Mouse (Mus musculus) MEL (cell line): ENCODE measurements around the gene Klrd1. TPM values are rescaled to one million over a fixed set of nuclear protein-coding genes. Genes with fewer than 3 reads are reported as not detected.

Source experiments
- DNase-seq: peaks from one replicate; pipeline ENCODE4 v3.0.0; 2011; ENCODE audit warnings: low read depth, low spot score
- H3K27ac ChIP-seq: 2 replicates; pipeline ENCODE4 v1.5.1; 2012; ENCODE audit warnings: low read depth, mild to moderate bottlenecking, control low read depth, low read length, moderate library complexity; ENCODE audit not compliant: control insufficient read depth
- H3K27me3 ChIP-seq, 2 experiments: fragments of 150-350 bp in 1 of 2; sonication (generic) in 1 of 2; 2 replicates each; pipeline ENCODE4 v1.6.1; 2012; ENCODE audit warnings: low read length in 2 of 2, mild to moderate bottlenecking in 2 of 2, improper control_type of control experiment in 1 of 2, moderate library complexity in 1 of 2; ENCODE audit not compliant: insufficient read depth in 2 of 2, control insufficient read depth in 1 of 2
- H3K36me3 ChIP-seq, 2 experiments: 2 replicates each; pipeline ENCODE4 v1.6.1; 2012 to 2014; ENCODE audit warnings: low read length in 2 of 2, improper control_type of control experiment in 1 of 2, inconsistent platforms in 1 of 2, mild to moderate bottlenecking in 1 of 2; ENCODE audit not compliant: insufficient read depth in 2 of 2, control insufficient read depth in 1 of 2
- H3K4me1 ChIP-seq, 2 experiments: fragments of 150-350 bp in 1 of 2; sonication (generic) in 1 of 2; 2 replicates each; pipeline ENCODE4 v1.6.1; 2012; ENCODE audit warnings: low read length in 2 of 2, improper control_type of control experiment in 1 of 2, mild to moderate bottlenecking in 1 of 2; ENCODE audit not compliant: insufficient read depth in 2 of 2, control insufficient read depth in 1 of 2
- H3K4me3 ChIP-seq, 2 experiments: fragments of 150-350 bp in 1 of 2; sonication (generic) in 1 of 2; 2 replicates each; pipeline ENCODE4 v1.5.1; 2012; ENCODE audit warnings: low read depth in 2 of 2, low read length in 2 of 2, mild to moderate bottlenecking in 2 of 2, moderate library complexity in 2 of 2, control low read depth in 1 of 2, improper control_type of control experiment in 1 of 2; ENCODE audit not compliant: control insufficient read depth in 1 of 2, insufficient read depth in 1 of 2
- H3K79me2 ChIP-seq: 2 replicates; pipeline ENCODE4 v1.6.1; 2012; ENCODE audit warnings: mild to moderate bottlenecking, low read length, moderate library complexity; ENCODE audit not compliant: control insufficient read depth, poor library complexity, insufficient read depth
- H3K9ac ChIP-seq: 2 replicates; pipeline ENCODE4 v1.6.1; 2012; ENCODE audit warnings: low read depth, mild to moderate bottlenecking, control low read depth, low read length, moderate library complexity; ENCODE audit not compliant: control insufficient read depth, poor library complexity, severe bottlenecking
- H3K9me3 ChIP-seq: fragments of 150-350 bp; sonication (generic); replicated peaks from 2 replicates; pipeline ENCODE4 v1.6.1; 2012; ENCODE audit warnings: mild to moderate bottlenecking, low read length, improper control_type of control experiment, moderate library complexity; ENCODE audit not compliant: insufficient read depth
- CHD2 ChIP-seq: IDR thresholded peaks from 2 replicates; pipeline ENCODE4 v1.6.1; 2011; ENCODE audit warnings: low read length, improper control_type of control experiment
- E2F4 ChIP-seq: IDR thresholded peaks from 2 replicates; pipeline ENCODE4 v1.6.1; 2011; ENCODE audit warnings: low read depth, low read length, improper control_type of control experiment, borderline replicate concordance
- ELF1 ChIP-seq: IDR thresholded peaks from 2 replicates; pipeline ENCODE4 v1.6.1; 2014; ENCODE audit warnings: low read depth, mild to moderate bottlenecking, inconsistent platforms, low read length, improper control_type of control experiment, moderate library complexity
- ETS1 ChIP-seq: IDR thresholded peaks from 2 replicates; pipeline ENCODE4 v1.6.1; 2012; ENCODE audit warnings: low read depth, mild to moderate bottlenecking, inconsistent platforms, low read length, improper control_type of control experiment, moderate library complexity
- GABPA ChIP-seq: IDR thresholded peaks from 2 replicates; pipeline ENCODE4 v1.6.1; 2012; ENCODE audit warnings: low read depth, mild to moderate bottlenecking, inconsistent platforms, low read length, improper control_type of control experiment, moderate library complexity
- GATA1 ChIP-seq: IDR thresholded peaks from 2 replicates; pipeline ENCODE4 v1.6.1; 2011; ENCODE audit warnings: low read depth, low read length, improper control_type of control experiment
- KAT2A ChIP-seq: conservative IDR thresholded peaks from 2 replicates; pipeline ENCODE4 v1.6.1; 2012; ENCODE audit warnings: low read depth, low read length, improper control_type of control experiment, inconsistent platforms
- MAX ChIP-seq: IDR thresholded peaks from 2 replicates; pipeline ENCODE4 v1.6.1; 2011; ENCODE audit warnings: low read length, improper control_type of control experiment
- MAZ ChIP-seq: IDR thresholded peaks from 2 replicates; pipeline ENCODE4 v1.6.1; 2012; ENCODE audit warnings: low read depth, mild to moderate bottlenecking, inconsistent platforms, low read length, improper control_type of control experiment
- MEF2A ChIP-seq: IDR thresholded peaks from 2 replicates; pipeline ENCODE4 v1.6.1; 2014; ENCODE audit warnings: low read depth, mild to moderate bottlenecking, inconsistent platforms, low read length, improper control_type of control experiment; ENCODE audit not compliant: poor library complexity, insufficient replicate concordance, severe bottlenecking; ENCODE audit errors: extremely low read depth
- MXI1 ChIP-seq: IDR thresholded peaks from 2 replicates; pipeline ENCODE4 v1.6.1; 2011; ENCODE audit warnings: mild to moderate bottlenecking, low read depth, low read length, improper control_type of control experiment
- MYB ChIP-seq: IDR thresholded peaks from 2 replicates; pipeline ENCODE4 v1.6.1; 2011; ENCODE audit warnings: mild to moderate bottlenecking, low read depth, low read length, improper control_type of control experiment
- MYC ChIP-seq: IDR thresholded peaks from 2 replicates; pipeline ENCODE4 v1.6.1; 2011; ENCODE audit warnings: low read depth, mild to moderate bottlenecking, low read length, improper control_type of control experiment, moderate library complexity
- NELFE ChIP-seq: IDR thresholded peaks from 2 replicates; pipeline ENCODE4 v1.6.1; 2011; ENCODE audit warnings: low read depth, low read length, improper control_type of control experiment
- NRF1 ChIP-seq: IDR thresholded peaks from 2 replicates; pipeline ENCODE4 v1.6.1; 2014; ENCODE audit warnings: low read depth, mild to moderate bottlenecking, inconsistent platforms, low read length, improper control_type of control experiment, moderate library complexity; ENCODE audit not compliant: poor library complexity, insufficient read depth, severe bottlenecking
- POLR2A ChIP-seq, 2 experiments: IDR thresholded peaks; 2 replicates each; pipeline ENCODE4 v1.6.1; 2011 to 2012; ENCODE audit warnings: low read length in 2 of 2, mild to moderate bottlenecking in 2 of 2, control low read depth in 1 of 2, improper control_type of control experiment in 1 of 2, low read depth in 1 of 2, moderate library complexity in 1 of 2; ENCODE audit not compliant: control insufficient read depth in 1 of 2, insufficient read depth in 1 of 2, poor library complexity in 1 of 2
- POLR2AphosphoS2 ChIP-seq: IDR thresholded peaks from 2 replicates; pipeline ENCODE4 v1.6.1; 2011; ENCODE audit warnings: low read length, improper control_type of control experiment
- RAD21 ChIP-seq: IDR thresholded peaks from 2 replicates; pipeline ENCODE4 v1.6.1; 2011; ENCODE audit warnings: mild to moderate bottlenecking, low read depth, low read length, improper control_type of control experiment
- RCOR1 ChIP-seq: IDR thresholded peaks from 2 replicates; pipeline ENCODE4 v1.6.1; 2012; ENCODE audit warnings: low read depth, mild to moderate bottlenecking, inconsistent platforms, low read length, improper control_type of control experiment
- SMC3 ChIP-seq: IDR thresholded peaks from 2 replicates; pipeline ENCODE4 v1.6.1; 2011; ENCODE audit warnings: low read depth, low read length, improper control_type of control experiment
- TAL1 ChIP-seq: IDR thresholded peaks from 2 replicates; pipeline ENCODE4 v1.6.1; 2012; ENCODE audit warnings: mild to moderate bottlenecking, inconsistent platforms, low read length, moderate library complexity, mixed read lengths
- TBP ChIP-seq: IDR thresholded peaks from 2 replicates; pipeline ENCODE4 v1.8.0; 2011; ENCODE audit warnings: low read depth, low read length, improper control_type of control experiment
- UBTF ChIP-seq: IDR thresholded peaks from 2 replicates; pipeline ENCODE4 v1.6.1; 2012; ENCODE audit warnings: low read depth, mild to moderate bottlenecking, inconsistent platforms, low read length, improper control_type of control experiment, moderate library complexity, borderline replicate concordance; ENCODE audit not compliant: insufficient read depth
- USF1 ChIP-seq: IDR thresholded peaks from 2 replicates; pipeline ENCODE4 v1.6.1; 2014; ENCODE audit warnings: low read depth, mild to moderate bottlenecking, inconsistent platforms, low read length, improper control_type of control experiment, moderate library complexity
- ZC3H11A ChIP-seq: IDR thresholded peaks from 2 replicates; pipeline ENCODE4 v1.6.1; 2012; ENCODE audit warnings: low read depth, mild to moderate bottlenecking, inconsistent platforms, low read length, improper control_type of control experiment
- ZMIZ1 ChIP-seq: IDR thresholded peaks from 2 replicates; pipeline ENCODE4 v1.6.1; 2012; ENCODE audit warnings: low read depth, mild to moderate bottlenecking, inconsistent platforms, low read length, improper control_type of control experiment, moderate library complexity
- ZNF384 ChIP-seq: IDR thresholded peaks from 2 replicates; pipeline ENCODE4 v1.6.1; 2012; ENCODE audit warnings: low read depth, mild to moderate bottlenecking, inconsistent platforms, low read length, improper control_type of control experiment
- polyA plus RNA-seq, 2 experiments: library from polyadenylated mRNA; stranded (reverse) in 1 of 2; unstranded in 1 of 2; fragments of >175 nt in 1 of 2; fragments of >200 nt in 1 of 2; gene quantifications; 2 replicates each; pipeline versions ENCODE4 v1.2.1 to v1.2.4; 2012; ENCODE audit warnings: low replicate concordance in 2 of 2, low read depth in 1 of 2; ENCODE audit not compliant: insufficient read length in 2 of 2, insufficient read depth in 1 of 2, missing spikeins in 1 of 2
- total RNA-seq: library from RNA; depleted of rRNA; stranded (reverse); fragments of 300-350 nt; gene quantifications from 2 replicates; pipeline ENCODE4 v1.2.3, GENCODE M21; 2012; rRNA removed

Gene Klrd1
- total RNA-seq (not detected in 2 replicates), polyA plus RNA-seq (not detected)

GRCm38 (mm10) chr6:129591508-129591907 is at the start of gene Klrd1:
Klrd1 (plus strand) TSS chr6:129591782.
- no peak within 1 kb of the TSS for H3K27ac ChIP-seq
- TF ChIP-seq CHD2 (no peak), UBTF (no peak), RAD21 (no peak), KAT2A (no peak), MAX (no peak), ZC3H11A (no peak), USF1 (no peak), ZNF384 (no peak), TAL1 (no peak), MEF2A (no peak), MXI1 (no peak), MYB (no peak), MYC (no peak), RCOR1 (no peak), GABPA (no peak)
- H3K9me3 ChIP-seq, result no peaks in the 10 kb centered on the region
- DNase-seq, result no peak
- no peaks in the 10 kb centered on the region for H3K27me3 ChIP-seq
- no peaks in the 10 kb centered on the region for H3K36me3 ChIP-seq
- no peak within 1 kb of the TSS for H3K9ac ChIP-seq
- no peaks in the 10 kb centered on the region for H3K79me2 ChIP-seq
- H3K4me3 ChIP-seq, result no peak within 1 kb of the TSS
- no peaks in the 10 kb centered on the region for H3K4me1 ChIP-seq

- DNase-seq, result no peak
- H3K4me3 ChIP-seq, result no peak overlapping the region
- H3K79me2 ChIP-seq, result no peaks in the 10 kb centered on the region
- peaks cover 0 to 14% of the 10 kb centered on the region in 2 experiments; a peak in 2 of 4 replicates for H3K36me3 ChIP-seq
- TF ChIP-seq POLR2A (IDR thresholded peaks at IDR 0.05; ENCODE audit: control insufficient read depth in 1 of 2, insufficient read depth in 1 of 2, low read depth in 1 of 2, low read length in 2 of 2, poor library complexity in 1 of 2) (no peak), MYB (no peak), RCOR1 (no peak), NELFE (no peak), GATA1 (no peak), ELF1 (no peak), UBTF (no peak), MAZ (no peak), ETS1 (no peak), KAT2A (no peak), NRF1 (no peak), MAX (no peak), SMC3 (no peak), TBP (no peak), MYC (no peak), POLR2AphosphoS2 (no peak), E2F4 (no peak), ZMIZ1 (no peak)
- H3K4me1 ChIP-seq, result no peaks in the 10 kb centered on the region
- H3K27ac ChIP-seq, result no peak overlapping the region
- H3K9ac ChIP-seq, result no peak overlapping the region
- no peaks in the 10 kb centered on the region for H3K27me3 ChIP-seq
- H3K9me3 ChIP-seq, result no peaks in the 10 kb centered on the region
Measured at GRCm38 (mm10) chr6:129541931-129542330, 49.7 kb upstream of the Klrd1 start.
